Mouse (Mus musculus): Measurements from ENCODE around the gene E130114P18Rik. TPM values are rescaled to one million over a fixed set of nuclear protein-coding genes. Genes with fewer than 3 reads are reported as not detected.

E130114P18Rik gene
- polyA plus RNA-seq, 1 experiment: not detected

DNA sequence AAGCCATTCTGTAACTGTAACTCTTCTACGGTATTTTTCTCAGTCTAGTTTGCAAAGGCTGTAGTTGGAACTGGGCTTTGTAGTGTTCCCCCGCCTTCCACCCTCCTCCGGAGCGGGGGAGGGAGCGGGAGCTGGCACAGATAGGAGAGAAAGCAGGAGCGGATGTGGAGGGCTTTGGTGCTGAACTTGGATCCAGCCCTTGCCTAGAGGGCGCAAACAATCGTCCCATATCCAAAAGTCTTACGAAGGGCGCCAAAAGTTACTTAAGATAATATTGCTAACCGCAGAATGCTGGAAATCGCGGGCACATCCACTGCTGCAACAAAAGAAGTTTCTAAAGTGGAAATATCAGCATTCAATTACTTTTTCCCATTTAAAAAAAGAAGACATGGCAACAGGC is 2.8 kb downstream of the E130114P18Rik start:
- H3K4me1 ChIP-seq (ENCODE audit: control insufficient read depth): peaks cover 12% of the 10 kb centered on the region
- H3K36me3 ChIP-seq (ENCODE audit: control insufficient read depth): no peaks in the 10 kb centered on the region
- peak overlapping the region; percentile 34 for H3K4me3 ChIP-seq (replicated peaks)
- peaks cover 66% of the 10 kb centered on the region for H3K27me3 ChIP-seq (ENCODE audit: control insufficient read depth)
- H3K9me3 ChIP-seq (ENCODE audit: control insufficient read depth, low read length): no peaks in the 10 kb centered on the region; the same call in 1 of the 2 replicates
- TF ChIP-seq TAL1 (IDR thresholded peaks at IDR 0.05; ENCODE audit: low read length): no peak
- no peak for TF ChIP-seq GATA1 (IDR thresholded peaks at IDR 0.05; ENCODE audit: low read length)

DNA sequence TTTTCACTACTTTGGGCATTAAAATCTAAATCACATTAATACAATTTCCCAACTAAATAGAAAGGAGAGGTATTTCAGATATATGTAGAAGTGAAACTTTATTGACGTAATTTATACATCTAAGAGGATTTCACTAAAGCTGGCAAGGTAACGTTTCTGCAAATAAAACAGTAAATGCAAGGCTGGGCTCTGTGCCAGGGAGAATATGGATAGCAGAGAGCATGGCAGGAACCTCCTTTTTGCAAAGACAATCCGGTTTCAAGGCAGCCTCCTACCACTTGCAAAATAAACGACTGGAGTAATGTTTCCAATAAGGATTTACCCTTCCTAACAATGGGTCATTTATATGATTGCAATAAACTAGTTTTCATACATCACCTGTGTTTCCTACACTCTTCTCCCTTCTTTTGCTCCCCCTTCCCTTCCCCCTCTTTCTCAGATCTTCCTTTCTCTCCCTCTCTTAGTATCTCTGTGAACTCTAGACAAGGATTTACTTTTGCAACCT is 3.4 kb downstream of the E130114P18Rik start:
- H3K27me3 ChIP-seq (ENCODE audit: control insufficient read depth): peaks cover 61% of the 10 kb centered on the region
- no peaks in the 10 kb centered on the region; the same call in 1 of the 2 replicates for H3K9me3 ChIP-seq (ENCODE audit: control insufficient read depth, low read length)
- H3K4me3 ChIP-seq (replicated peaks): no peak overlapping the region
- H3K36me3 ChIP-seq (ENCODE audit: control insufficient read depth): no peaks in the 10 kb centered on the region
- TF ChIP-seq GATA1 (IDR thresholded peaks at IDR 0.05; ENCODE audit: low read length) (no peak), TAL1 (IDR thresholded peaks at IDR 0.05; ENCODE audit: low read length) (no peak)
- peaks cover 12% of the 10 kb centered on the region for H3K4me1 ChIP-seq (ENCODE audit: control insufficient read depth)

DNA sequence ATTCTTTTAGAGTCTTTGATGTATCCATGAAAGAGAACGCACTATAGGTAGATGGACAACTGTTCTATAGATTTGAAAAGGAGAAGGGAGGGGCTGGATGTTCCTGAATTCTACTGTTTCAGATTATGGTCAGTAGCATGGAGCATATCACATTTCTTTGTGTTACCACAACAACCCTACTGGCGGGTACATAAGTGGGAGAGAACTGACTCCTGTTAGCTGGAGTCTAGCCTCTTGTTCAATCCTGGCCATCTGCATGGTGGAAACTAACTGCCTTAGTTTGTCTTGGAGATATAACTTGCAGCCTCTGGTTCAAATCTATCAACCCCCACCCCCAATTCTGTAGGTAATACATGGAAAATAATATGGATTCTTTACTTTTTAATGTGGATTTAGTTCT is 4.1 kb downstream of the E130114P18Rik start:
- Histone ChIP-seq H3K4me1 (ENCODE audit: control insufficient read depth) (peaks cover 12% of the 10 kb centered on the region), H3K36me3 (ENCODE audit: control insufficient read depth) (no peaks in the 10 kb centered on the region), H3K9me3 (ENCODE audit: control insufficient read depth, low read length) (no peaks in the 10 kb centered on the region; the same call in 1 of the 2 replicates), H3K4me3 (replicated peaks) (no peak overlapping the region), H3K27me3 (ENCODE audit: control insufficient read depth) (peaks cover 54% of the 10 kb centered on the region)
- TF ChIP-seq TAL1 (IDR thresholded peaks at IDR 0.05; ENCODE audit: low read length) (no peak), GATA1 (IDR thresholded peaks at IDR 0.05; ENCODE audit: low read length) (no peak)

GRCm38 (mm10) chr4:97773110-97773593 is 4.7 kb downstream of the E130114P18Rik start:
- TF ChIP-seq TAL1 (IDR thresholded peaks at IDR 0.05; ENCODE audit: low read length): no peak
- no peak for TF ChIP-seq GATA1 (IDR thresholded peaks at IDR 0.05; ENCODE audit: low read length)
- Histone ChIP-seq H3K4me3 (replicated peaks) (peak overlapping the region; percentile 66), H3K27me3 (ENCODE audit: control insufficient read depth) (peaks cover 47% of the 10 kb centered on the region)

DNA sequence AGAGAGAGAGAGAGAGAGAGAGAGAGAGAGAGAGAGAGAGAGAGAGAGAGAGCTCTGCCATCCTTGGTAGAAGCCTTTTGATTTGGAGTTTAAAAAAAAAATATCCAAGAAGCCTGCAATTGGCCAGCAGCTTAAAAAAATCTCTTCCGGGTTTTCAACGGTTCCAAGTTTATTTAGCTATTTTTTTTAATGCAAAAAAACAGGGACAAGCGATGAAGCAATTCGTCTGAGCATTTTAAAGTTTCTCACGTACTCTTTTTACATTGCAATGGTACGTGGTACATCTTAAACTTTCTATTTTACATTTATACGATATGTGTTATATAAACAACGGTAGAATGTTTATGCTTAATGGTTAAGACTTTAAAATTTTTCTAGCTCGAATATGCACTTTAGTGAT is 5.2 kb downstream of the E130114P18Rik start, which contains the start of gene Nfia:
TSS of gene Nfia (plus strand) at position 94 of the 400 bp plus-strand sequence.
- Histone ChIP-seq H3K4me1 (ENCODE audit: control insufficient read depth) (peaks cover 12% of the 10 kb centered on the region), H3K36me3 (ENCODE audit: control insufficient read depth) (no peaks in the 10 kb centered on the region)
- TF ChIP-seq TAL1 (IDR thresholded peaks at IDR 0.05; ENCODE audit: low read length): no peak
- no peak for TF ChIP-seq GATA1 (IDR thresholded peaks at IDR 0.05; ENCODE audit: low read length)

More at GRCm38 (mm10) chr4:97773110-97773593, 4.7 kb downstream of the E130114P18Rik start:
- Histone ChIP-seq H3K9me3 (ENCODE audit: control insufficient read depth, low read length) (no peaks in the 10 kb centered on the region), H3K36me3 (ENCODE audit: control insufficient read depth) (no peaks in the 10 kb centered on the region), H3K4me1 (ENCODE audit: control insufficient read depth) (peaks cover 12% of the 10 kb centered on the region)

GRCm38 (mm10) chr4:97772084-97772484 is 5.8 kb downstream of the E130114P18Rik start:
- Histone ChIP-seq H3K27me3 (ENCODE audit: control insufficient read depth) (peaks cover 37% of the 10 kb centered on the region), H3K9me3 (ENCODE audit: control insufficient read depth, low read length) (no peaks in the 10 kb centered on the region), H3K36me3 (ENCODE audit: control insufficient read depth) (no peaks in the 10 kb centered on the region), H3K4me1 (ENCODE audit: control insufficient read depth) (peaks cover 11% of the 10 kb centered on the region), H3K4me3 (replicated peaks) (peak overlapping the region; percentile 66)
- no peak for TF ChIP-seq GATA1 (IDR thresholded peaks at IDR 0.05; ENCODE audit: low read length)
- no peak for TF ChIP-seq TAL1 (IDR thresholded peaks at IDR 0.05; ENCODE audit: low read length)

More for the DNA sequence above, 5.2 kb downstream of the E130114P18Rik start, which contains the start of gene Nfia:
- H3K9me3 ChIP-seq (ENCODE audit: control insufficient read depth, low read length): no peaks in the 10 kb centered on the region
- H3K27me3 ChIP-seq (ENCODE audit: control insufficient read depth): peaks cover 42% of the 10 kb centered on the region
- H3K4me3 ChIP-seq (replicated peaks): peak within 1 kb of the TSS; percentile 66

- Histone ChIP-seq H3K4me1 (ENCODE audit: control insufficient read depth) (peaks cover 11% of the 10 kb centered on the region), H3K4me3 (replicated peaks) (peak overlapping the region; percentile 66), H3K36me3 (ENCODE audit: control insufficient read depth) (no peaks in the 10 kb centered on the region), H3K9me3 (ENCODE audit: control insufficient read depth, low read length) (no peaks in the 10 kb centered on the region), H3K27me3 (ENCODE audit: control insufficient read depth) (peaks cover 30% of the 10 kb centered on the region)
- TF ChIP-seq GATA1 (IDR thresholded peaks at IDR 0.05; ENCODE audit: low read length) (no peak), TAL1 (IDR thresholded peaks at IDR 0.05; ENCODE audit: low read length) (no peak)
These were observed 6.5 kb downstream of the E130114P18Rik start for GRCm38 (mm10) chr4:97771426-97771825.

DNA sequence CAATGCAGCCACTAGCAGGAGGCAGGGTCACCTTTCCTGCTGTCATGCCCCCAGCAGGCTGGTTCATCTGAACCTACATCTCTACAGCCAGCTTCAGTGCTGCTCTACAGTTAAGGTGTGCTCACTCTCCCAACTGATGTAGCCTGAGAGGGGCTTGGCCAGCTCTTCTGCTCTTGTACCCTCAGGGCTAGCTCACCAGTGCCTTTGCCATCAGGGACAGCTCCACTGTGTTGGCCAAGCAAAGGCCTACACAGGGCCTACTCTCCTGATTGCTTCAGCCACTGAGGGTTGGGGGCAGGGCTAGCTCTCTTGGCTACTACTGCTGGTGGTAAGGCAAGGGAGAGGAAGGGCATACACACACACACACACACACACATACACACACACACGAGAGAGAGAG is 8.0 kb downstream of the E130114P18Rik start:
- Histone ChIP-seq H3K27me3 (ENCODE audit: control insufficient read depth) (peaks cover 14% of the 10 kb centered on the region), H3K4me3 (replicated peaks) (no peak overlapping the region), H3K9me3 (ENCODE audit: control insufficient read depth, low read length) (no peaks in the 10 kb centered on the region), H3K4me1 (ENCODE audit: control insufficient read depth) (peaks cover 9% of the 10 kb centered on the region), H3K36me3 (ENCODE audit: control insufficient read depth) (no peaks in the 10 kb centered on the region)
- TF ChIP-seq GATA1 (IDR thresholded peaks at IDR 0.05; ENCODE audit: low read length): no peak
- TF ChIP-seq TAL1 (IDR thresholded peaks at IDR 0.05; ENCODE audit: low read length): no peak

DNA sequence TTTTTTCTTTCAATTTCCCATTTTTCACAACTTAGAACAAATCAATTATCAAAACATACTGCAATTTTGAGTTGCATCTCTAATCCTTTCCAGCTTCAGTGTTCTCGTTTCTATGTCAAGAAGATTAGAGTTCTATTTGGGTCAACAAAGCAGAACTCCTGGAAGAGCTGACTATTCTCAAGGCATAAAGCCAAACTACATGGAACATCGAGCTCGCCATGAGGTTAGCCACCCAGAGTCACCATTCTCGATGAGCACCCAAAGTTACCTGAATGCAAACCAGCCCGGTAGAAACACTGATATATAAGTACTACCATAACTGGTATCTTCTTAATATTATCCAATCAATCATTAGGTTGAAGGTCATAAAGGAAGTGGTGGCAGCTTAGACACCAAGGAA is 10.4 kb downstream of the E130114P18Rik start:
- TF ChIP-seq GATA1 (IDR thresholded peaks at IDR 0.05; ENCODE audit: low read length) (no peak), TAL1 (IDR thresholded peaks at IDR 0.05; ENCODE audit: low read length) (no peak)
- H3K9me3 ChIP-seq (ENCODE audit: control insufficient read depth, low read length): no peaks in the 10 kb centered on the region
- peaks cover 9% of the 10 kb centered on the region for H3K4me1 ChIP-seq (ENCODE audit: control insufficient read depth)
- H3K36me3 ChIP-seq (ENCODE audit: control insufficient read depth): no peaks in the 10 kb centered on the region
- peaks cover 3% of the 10 kb centered on the region for H3K27me3 ChIP-seq (ENCODE audit: control insufficient read depth)
- no peak overlapping the region for H3K4me3 ChIP-seq (replicated peaks)

Measured in erythroblast, embryonic 14.5 days (primary cell).